Mouse (Mus musculus) erythroblast, embryonic 14.5 days (primary cell): ENCODE results near the gene Erc2. TPM values are rescaled to one million over a fixed set of nuclear protein-coding genes. Genes with fewer than 3 reads are reported as not detected.

Source experiments
- H3K27me3 ChIP-seq: 2 replicates; pipeline ENCODE4 v1.6.1; 2012; ENCODE audit warnings: inconsistent platforms; ENCODE audit not compliant: control insufficient read depth
- H3K36me3 ChIP-seq: 2 replicates; pipeline ENCODE4 v1.6.1; 2012; ENCODE audit warnings: mild to moderate bottlenecking, inconsistent platforms; ENCODE audit not compliant: control insufficient read depth
- H3K4me1 ChIP-seq: 2 replicates; pipeline ENCODE4 v1.6.1; 2012; ENCODE audit warnings: inconsistent platforms; ENCODE audit not compliant: control insufficient read depth
- H3K4me3 ChIP-seq: replicated peaks from 2 replicates; pipeline ENCODE3; 2012; ENCODE audit warnings: moderate library complexity, mild to moderate bottlenecking, inconsistent platforms
- H3K9me3 ChIP-seq: 2 replicates; pipeline ENCODE4 v1.6.1; 2012; ENCODE audit warnings: low read length, inconsistent platforms, mixed read lengths; ENCODE audit not compliant: control insufficient read depth
- GATA1 ChIP-seq: IDR thresholded peaks from 2 replicates; pipeline ENCODE4 v1.6.1; 2012; ENCODE audit warnings: low read length, inconsistent platforms, mixed read lengths
- TAL1 ChIP-seq: IDR thresholded peaks from 3 replicates; pipeline ENCODE4 v1.6.1; 2012; ENCODE audit warnings: low read length, inconsistent platforms, mixed read lengths
- polyA plus RNA-seq: library from polyadenylated mRNA; stranded (reverse); fragments of >175 nt; gene quantifications from 2 replicates; pipeline ENCODE4 v1.2.3, GENCODE M21; 2012

The Erc2 gene
- polyA plus RNA-seq, 1 experiment = not detected

DNA sequence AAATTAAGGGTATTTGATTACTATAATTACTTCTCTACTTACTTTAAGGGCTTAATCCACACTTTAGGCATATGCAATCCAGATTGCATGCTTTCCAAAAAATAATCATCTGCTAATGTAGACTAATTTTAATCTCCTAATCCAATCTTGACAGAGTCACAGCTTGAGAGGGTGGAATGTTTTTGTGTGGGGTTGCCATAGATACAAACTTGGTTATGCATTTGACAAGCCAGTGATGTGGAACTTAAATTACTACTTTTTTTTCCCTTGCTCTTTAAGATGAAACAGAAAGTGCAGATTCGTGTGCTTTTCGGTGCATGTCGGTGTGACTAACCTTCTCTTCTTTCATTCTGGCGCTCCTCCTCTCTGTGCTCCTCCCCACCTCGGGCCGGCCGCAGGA, 694.6 kb downstream of the Erc2 start:
- no peaks in the 10 kb centered on the region for H3K4me1 ChIP-seq
- no peaks in the 10 kb centered on the region for H3K9me3 ChIP-seq
- no peaks in the 10 kb centered on the region for H3K36me3 ChIP-seq
- TF ChIP-seq TAL1 (no peak), GATA1 (no peak)
- no peak overlapping the region for H3K4me3 ChIP-seq
- no peaks in the 10 kb centered on the region for H3K27me3 ChIP-seq

DNA sequence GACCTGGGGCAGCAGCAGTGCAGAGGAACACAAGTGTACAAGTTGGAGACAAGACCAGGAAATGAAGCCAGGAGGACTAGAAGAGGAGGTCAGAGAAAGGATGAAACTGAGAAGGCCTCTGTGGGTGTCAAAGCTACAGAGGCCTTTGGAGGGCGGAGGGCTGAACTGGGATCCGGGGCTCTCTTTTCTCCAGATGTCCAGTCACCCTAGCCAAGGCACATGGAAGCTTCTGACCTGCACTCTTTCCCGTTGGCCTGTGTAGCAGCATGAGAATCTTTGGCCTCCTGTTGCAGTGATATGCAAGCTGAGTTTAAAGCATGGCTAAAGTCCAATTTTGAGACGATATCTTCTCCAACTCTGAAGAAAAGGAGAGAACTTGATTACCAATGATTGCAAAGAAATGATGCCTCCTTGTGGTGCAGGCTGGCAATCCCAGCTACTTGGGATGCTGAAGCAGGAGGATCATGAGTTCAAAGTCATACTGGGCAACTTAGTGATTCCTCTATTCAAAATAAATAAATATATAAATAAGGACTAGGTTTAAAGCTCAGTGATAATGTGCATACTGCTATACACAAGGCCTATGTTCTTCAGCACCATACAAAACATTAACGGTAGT, 699.8 kb downstream of the Erc2 start:
- Histone ChIP-seq H3K4me3 (no peak overlapping the region), H3K9me3 (0 out of 2 replicates have a peak, but pooled peaks cover 3% of the 10 kb centered on the region), H3K27me3 (no peaks in the 10 kb centered on the region), H3K36me3 (no peaks in the 10 kb centered on the region), H3K4me1 (no peaks in the 10 kb centered on the region)
- TF ChIP-seq GATA1 = no peak
- TF ChIP-seq TAL1 = no peak

DNA sequence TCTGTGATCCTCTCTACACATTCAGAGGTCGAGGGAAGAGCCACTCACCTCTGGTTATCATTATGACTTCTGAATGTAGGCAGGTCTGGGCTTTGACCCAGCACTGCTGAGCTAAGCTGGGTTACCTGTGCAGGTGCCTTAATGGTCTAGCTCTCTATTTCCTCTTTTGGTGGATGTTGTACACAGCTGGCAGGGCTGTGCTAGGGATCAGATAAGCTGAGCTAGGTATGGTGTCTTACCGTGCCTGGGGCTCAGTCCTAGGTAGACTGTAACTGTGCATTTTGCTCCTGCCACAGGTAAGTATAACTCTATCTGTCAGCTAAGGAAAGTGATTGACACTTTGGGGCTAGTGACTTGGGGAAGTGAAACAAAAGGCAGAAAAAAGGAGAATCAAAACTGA, 701.0 kb downstream of the Erc2 start:
- 0 out of 2 replicates have a peak, but pooled peaks cover 3% of the 10 kb centered on the region for H3K9me3 ChIP-seq
- TF ChIP-seq GATA1 (no peak), TAL1 (no peak)
- H3K4me1 ChIP-seq = no peaks in the 10 kb centered on the region
- H3K36me3 ChIP-seq = no peaks in the 10 kb centered on the region
- H3K27me3 ChIP-seq = no peaks in the 10 kb centered on the region
- H3K4me3 ChIP-seq = no peak overlapping the region

DNA sequence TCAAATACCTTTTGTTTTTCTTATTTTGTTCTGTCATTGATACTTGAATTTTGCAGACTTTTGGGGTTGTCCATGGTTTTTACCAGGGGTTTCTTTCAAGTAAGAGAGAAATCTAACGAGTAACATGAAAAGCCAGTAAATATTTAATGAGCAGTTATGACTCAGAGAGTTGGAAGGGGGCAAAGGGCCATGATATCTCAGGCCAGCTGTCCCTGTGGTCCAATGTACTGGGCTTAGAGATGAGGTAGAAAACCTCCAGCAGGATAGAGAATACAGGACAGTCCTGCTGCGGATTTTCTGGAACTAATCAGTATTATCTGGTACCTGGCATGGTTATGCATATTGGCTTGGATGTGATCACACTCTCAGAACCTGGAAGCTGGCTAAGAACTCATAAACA, 701.5 kb downstream of the Erc2 start:
- H3K4me3 ChIP-seq = no peak overlapping the region
- H3K9me3 ChIP-seq = 0 out of 2 replicates have a peak, but pooled peaks cover 3% of the 10 kb centered on the region
- TF ChIP-seq GATA1 (no peak), TAL1 (no peak)
- H3K4me1 ChIP-seq = no peaks in the 10 kb centered on the region
- H3K27me3 ChIP-seq = no peaks in the 10 kb centered on the region
- H3K36me3 ChIP-seq = no peaks in the 10 kb centered on the region

DNA sequence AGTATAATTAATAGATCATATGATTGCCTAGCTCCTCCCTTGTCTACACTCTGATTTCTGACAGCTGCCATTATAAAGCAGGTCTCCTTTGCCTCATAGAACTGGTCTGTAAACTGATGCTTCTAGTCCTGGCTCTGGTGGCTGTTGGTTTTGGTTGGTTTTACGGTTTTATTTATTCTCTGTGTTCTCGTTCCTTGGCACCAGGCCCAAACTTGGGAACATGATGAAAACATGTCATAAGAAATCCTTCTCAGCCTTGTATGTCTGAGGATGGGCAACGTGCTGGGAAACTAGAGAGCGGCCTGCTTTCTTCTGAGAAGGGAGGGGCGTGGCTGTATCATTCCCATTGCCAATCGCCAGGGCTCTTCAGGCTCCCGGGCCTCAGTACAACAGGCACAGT, 704.2 kb downstream of the Erc2 start:
- TF ChIP-seq TAL1 (no peak), GATA1 (no peak)
- Histone ChIP-seq H3K27me3 (no peaks in the 10 kb centered on the region), H3K4me3 (no peak overlapping the region), H3K36me3 (no peaks in the 10 kb centered on the region), H3K9me3 (0 out of 2 replicates have a peak, but pooled peaks cover 3% of the 10 kb centered on the region), H3K4me1 (no peaks in the 10 kb centered on the region)

DNA sequence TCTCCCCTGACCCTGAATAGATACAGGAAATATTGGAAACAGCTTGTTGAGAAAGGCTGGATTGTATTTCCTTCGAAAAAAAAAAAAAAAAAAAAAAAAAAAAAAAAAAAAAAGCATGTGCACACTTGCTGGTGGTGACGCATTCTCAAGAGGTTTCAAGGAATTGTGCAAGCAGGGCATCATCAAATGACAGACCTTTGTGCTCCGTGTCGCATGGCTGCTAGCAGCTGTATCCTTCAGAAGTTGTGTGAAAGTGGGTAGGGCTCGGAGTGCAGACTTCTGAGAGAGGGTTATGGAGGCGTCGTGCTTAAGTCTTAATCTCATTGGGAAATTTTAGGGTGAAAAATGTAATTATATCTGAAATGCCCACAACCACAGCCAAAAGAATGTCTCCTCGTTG, 706.3 kb downstream of the Erc2 start:
- Histone ChIP-seq H3K4me3 (no peak overlapping the region), H3K9me3 (0 out of 2 replicates have a peak, but pooled peaks cover 3% of the 10 kb centered on the region), H3K4me1 (no peaks in the 10 kb centered on the region), H3K27me3 (no peaks in the 10 kb centered on the region), H3K36me3 (no peaks in the 10 kb centered on the region)
- TF ChIP-seq TAL1 (no peak), GATA1 (no peak)

DNA sequence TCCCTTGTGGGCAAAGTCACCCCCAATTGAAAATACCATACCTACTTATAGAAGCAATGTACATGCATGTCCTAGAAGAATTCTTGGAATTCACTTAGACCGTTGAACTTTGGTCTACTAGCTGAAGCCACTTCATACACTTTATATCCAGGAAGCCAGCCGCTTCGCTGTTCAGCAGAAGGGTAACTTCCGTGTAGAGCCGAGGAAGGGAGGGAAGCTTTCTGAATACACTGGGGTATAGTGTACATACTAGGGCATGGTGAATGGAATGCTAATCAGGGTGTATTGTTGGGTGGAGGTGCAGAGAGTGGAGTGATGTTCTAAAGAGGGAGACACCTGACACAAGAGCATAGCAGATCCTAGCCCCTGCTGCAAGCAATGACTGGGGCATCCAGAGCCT, 708.9 kb downstream of the Erc2 start:
- Histone ChIP-seq H3K36me3 (no peaks in the 10 kb centered on the region), H3K9me3 (no peaks in the 10 kb centered on the region), H3K4me1 (no peaks in the 10 kb centered on the region), H3K4me3 (no peak overlapping the region), H3K27me3 (no peaks in the 10 kb centered on the region)
- TF ChIP-seq GATA1 (no peak), TAL1 (no peak)

DNA sequence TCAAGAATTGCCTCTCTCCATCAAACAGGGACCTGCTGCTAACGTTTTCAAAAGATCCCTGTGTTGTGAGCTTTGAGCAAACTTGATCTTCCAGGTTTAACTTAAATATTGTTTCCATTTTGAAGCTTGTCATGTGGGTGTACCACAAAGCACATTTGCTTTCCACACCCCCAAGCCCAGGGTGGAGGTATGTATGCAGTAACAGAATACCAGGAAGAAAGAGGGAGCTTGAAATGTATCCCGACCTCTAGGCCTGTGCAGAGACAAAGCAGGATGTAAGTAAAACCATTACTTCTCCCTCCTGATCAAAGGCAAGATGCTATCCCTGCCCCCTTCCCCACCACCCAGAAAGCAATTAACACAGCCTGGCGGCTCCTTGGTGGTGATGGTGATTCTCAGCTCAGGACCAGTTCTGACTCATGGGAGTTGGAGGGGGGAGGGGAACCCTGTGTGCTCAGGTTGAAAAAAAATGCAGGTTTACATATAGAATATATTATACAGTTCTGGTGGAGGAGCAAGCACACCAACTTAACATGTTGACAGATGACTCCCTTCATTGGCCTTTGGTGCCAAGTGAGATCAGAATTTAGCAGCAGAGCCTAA, 710.2 kb downstream of the Erc2 start:
- H3K36me3 ChIP-seq = no peaks in the 10 kb centered on the region
- no peaks in the 10 kb centered on the region for H3K27me3 ChIP-seq
- H3K4me1 ChIP-seq = no peaks in the 10 kb centered on the region
- H3K4me3 ChIP-seq = no peak overlapping the region
- TF ChIP-seq GATA1 (no peak), TAL1 (no peak)
- no peaks in the 10 kb centered on the region for H3K9me3 ChIP-seq

DNA sequence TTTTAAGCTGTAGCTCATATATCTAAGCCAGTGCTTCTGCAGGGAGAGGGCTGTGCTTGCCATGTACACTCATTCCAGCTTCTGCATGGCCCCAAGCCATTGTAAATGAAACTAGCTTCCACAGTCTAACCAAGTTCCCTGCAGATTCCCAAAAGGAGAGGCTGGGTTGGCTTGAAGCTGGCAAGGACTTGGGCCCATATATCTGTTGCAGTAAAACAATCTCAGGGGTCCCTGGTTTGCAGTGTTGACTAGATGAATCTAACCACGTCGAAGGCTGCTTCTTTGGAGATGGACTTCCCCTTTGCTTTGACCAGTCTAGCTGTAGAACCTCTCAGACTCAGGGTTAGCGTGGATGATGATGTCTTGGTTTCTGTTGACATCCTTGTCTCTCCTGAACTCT, 716.9 kb downstream of the Erc2 start:
- no peak overlapping the region for H3K4me3 ChIP-seq
- no peaks in the 10 kb centered on the region for H3K4me1 ChIP-seq
- peaks cover 4% of the 10 kb centered on the region for H3K9me3 ChIP-seq
- no peak for TF ChIP-seq TAL1
- TF ChIP-seq GATA1 = no peak
- no peaks in the 10 kb centered on the region for H3K27me3 ChIP-seq
- no peaks in the 10 kb centered on the region for H3K36me3 ChIP-seq

DNA sequence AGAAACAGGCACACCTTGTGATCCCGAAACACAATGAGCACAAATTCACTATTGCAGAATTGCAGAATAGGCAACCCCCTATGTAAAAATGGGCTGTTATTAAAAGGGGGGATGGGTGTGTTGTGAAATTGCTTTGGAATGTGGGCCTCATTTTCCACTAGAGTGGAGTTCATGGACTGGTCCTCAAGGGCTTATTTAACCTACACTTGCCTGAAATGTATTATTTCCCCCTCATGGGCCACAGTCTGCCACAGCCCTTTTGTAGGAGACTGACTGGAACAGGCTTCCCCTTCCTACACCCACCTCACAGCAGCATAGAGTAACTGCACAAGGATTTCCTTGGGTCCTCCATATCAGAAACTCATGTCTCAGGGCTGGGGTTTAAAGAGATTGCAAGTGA, 726.9 kb downstream of the Erc2 start:
- H3K27me3 ChIP-seq = no peaks in the 10 kb centered on the region
- no peaks in the 10 kb centered on the region for H3K4me1 ChIP-seq
- H3K9me3 ChIP-seq = no peaks in the 10 kb centered on the region
- TF ChIP-seq GATA1 = no peak
- no peak for TF ChIP-seq TAL1
- no peak overlapping the region for H3K4me3 ChIP-seq
- no peaks in the 10 kb centered on the region for H3K36me3 ChIP-seq
